Mouse (Mus musculus): Measurements from ENCODE around the gene Tns1.
A peak's percentile ranks its signal among the peaks of the same experiment; 100 is the strongest.

Gene Tns1

GRCm38 (mm10) chr1:74015513-74016234 is 108.6 kb downstream of the Tns1 start:
- no peak for DNase-seq (ENCODE audit: low read depth, low spot score)

- DNase-seq (ENCODE audit: low read depth, low spot score), result no peak
Observed at GRCm38 (mm10) chr1:74014538-74015327, 109.5 kb downstream of the Tns1 start.

GRCm38 (mm10) chr1:74013296-74014031 is 110.8 kb downstream of the Tns1 start:
- no peak for DNase-seq (ENCODE audit: low read depth, low spot score)

- DNase-seq (ENCODE audit: low read depth, low spot score), result no peak
Observed at GRCm38 (mm10) chr1:74012706-74013105, 111.5 kb downstream of the Tns1 start.

GRCm38 (mm10) chr1:74009495-74009894 is 114.8 kb downstream of the Tns1 start:
- DNase-seq (ENCODE audit: low read depth, low spot score), result no peak

GRCm38 (mm10) chr1:74008966-74009365 is 115.3 kb downstream of the Tns1 start:
- no peak for DNase-seq (ENCODE audit: low read depth, low spot score)

GRCm38 (mm10) chr1:74008498-74008897 is 115.8 kb downstream of the Tns1 start:
- DNase-seq (ENCODE audit: low read depth, low spot score), result no peak

- no peak for DNase-seq (ENCODE audit: low read depth, low spot score)
Observed at GRCm38 (mm10) chr1:74007398-74008050, 116.7 kb downstream of the Tns1 start.

- no peak for DNase-seq (ENCODE audit: low read depth, low spot score)
Observed at GRCm38 (mm10) chr1:74005020-74005419, 119.2 kb downstream of the Tns1 start.

GRCm38 (mm10) chr1:74003723-74004122 is 120.5 kb downstream of the Tns1 start:
- no peak for DNase-seq (ENCODE audit: low read depth, low spot score)

GRCm38 (mm10) chr1:74001449-74001820 is 122.8 kb downstream of the Tns1 start:
- no peak for DNase-seq (ENCODE audit: low read depth, low spot score)

GRCm38 (mm10) chr1:74000810-74001448 is 123.3 kb downstream of the Tns1 start:
- peak; percentile 52 for DNase-seq (ENCODE audit: low read depth, low spot score)

- peak; percentile 29 for DNase-seq (ENCODE audit: low read depth, low spot score)
Observed at GRCm38 (mm10) chr1:74000191-74000651, 124.0 kb downstream of the Tns1 start.

- DNase-seq (ENCODE audit: low read depth, low spot score), result no peak
Observed at GRCm38 (mm10) chr1:73999533-73999932, 124.7 kb downstream of the Tns1 start.

GRCm38 (mm10) chr1:73998925-73999375 is 125.3 kb downstream of the Tns1 start:
- DNase-seq (ENCODE audit: low read depth, low spot score), result no peak

GRCm38 (mm10) chr1:73998131-73998865 is 126.0 kb downstream of the Tns1 start:
- DNase-seq (ENCODE audit: low read depth, low spot score), result no peak

GRCm38 (mm10) chr1:73997341-73997740 is 126.9 kb downstream of the Tns1 start:
- no peak for DNase-seq (ENCODE audit: low read depth, low spot score)

- DNase-seq (ENCODE audit: low read depth, low spot score), result no peak
Observed at GRCm38 (mm10) chr1:73996650-73997049, 127.6 kb downstream of the Tns1 start.

- DNase-seq (ENCODE audit: low read depth, low spot score), result peak; percentile 74
Observed at GRCm38 (mm10) chr1:73996209-73996608, 128.0 kb downstream of the Tns1 start.

- DNase-seq (ENCODE audit: low read depth, low spot score), result no peak
Observed at GRCm38 (mm10) chr1:73995063-73995810, 129.0 kb downstream of the Tns1 start.
